ENCODE assay signal across 14 mouse cellular contexts in the genomic region with DNA sequence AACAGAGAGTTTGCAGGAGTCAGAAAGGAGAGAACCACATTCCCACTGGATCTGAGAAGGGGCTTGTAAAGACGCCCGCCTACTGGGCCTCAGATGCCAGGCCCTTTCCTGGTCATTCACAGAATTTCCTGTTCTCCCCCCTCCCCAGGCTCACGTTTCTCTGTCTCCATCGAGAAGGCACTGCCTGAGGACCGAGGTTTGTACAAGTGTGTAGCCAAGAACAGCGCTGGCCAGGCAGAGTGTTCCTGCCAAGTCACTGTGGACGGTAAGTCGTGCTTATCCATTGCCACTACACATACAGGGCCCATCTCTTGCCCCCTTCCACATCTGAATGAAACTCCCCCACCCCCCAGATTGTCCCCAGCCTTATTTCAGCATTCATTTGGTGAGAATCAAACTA.
DNase-seq lines count a peak whose midpoint lies in the region; ATAC-seq and TF ChIP-seq lines count a peak whose summit lies in the region.
"Had no signal": no experiment of that assay in that cellular context is flagged by ENCODE, and none has a peak within 500 bp of the region (broad histone marks: within the 10 kb centered on the region; RNA-seq: fewer than 3 reads in every experiment).

No protein-coding gene starts in this region.

- H3K4me2 ChIP-seq in kidney, embryonic 14.5 days (replicated peaks; ENCODE audit: low read depth, low read length): no peak overlapping the region
- no peak overlapping the region for H3K4me2 ChIP-seq in embryonic facial prominence, embryonic 12.5 days (replicated peaks)
- H3K4me2 ChIP-seq in intestine, embryonic 14.5 days (ENCODE audit: low read length): no peak overlapping the region
- no peak overlapping the region for H3K4me2 ChIP-seq in liver, postnatal 0 days (ENCODE audit: low read depth, low read length)
- H3K4me2 ChIP-seq: heart, embryonic 15.5 days had no signal

- no peak overlapping the region for H3K9ac ChIP-seq in kidney, embryonic 14.5 days (ENCODE audit: low read depth, low read length)
- H3K9ac ChIP-seq in embryonic facial prominence, embryonic 12.5 days: no peak overlapping the region
- H3K9ac ChIP-seq in intestine, embryonic 14.5 days (ENCODE audit: low read length): no peak overlapping the region
- H3K9ac ChIP-seq in liver, postnatal 0 days (replicated peaks): no peak overlapping the region
- H3K9ac ChIP-seq: heart, embryonic 15.5 days had no signal

- peak overlapping the region; percentile 24; the same call in 1 of the 2 replicates for H3K27ac ChIP-seq in kidney, embryonic 14.5 days (ENCODE audit: low read depth, low read length)
- H3K27ac ChIP-seq in embryonic facial prominence, embryonic 12.5 days: 0 out of 2 replicates have a peak overlapping the region, but pooled peaks have one; percentile 57
- peak overlapping the region; percentile 43; the same call in 1 of the 2 replicates for H3K27ac ChIP-seq in intestine, embryonic 14.5 days (ENCODE audit: low read depth)
- H3K27ac ChIP-seq in liver, postnatal 0 days (ENCODE audit: low read depth): no peak overlapping the region

- no peaks in the 10 kb centered on the region for H3K36me3 ChIP-seq in kidney, embryonic 14.5 days (ENCODE audit: control insufficient read depth, insufficient read depth, low read length)
- H3K36me3 ChIP-seq in embryonic facial prominence, embryonic 12.5 days: no peaks in the 10 kb centered on the region
- peaks cover 29% of the 10 kb centered on the region for H3K36me3 ChIP-seq in intestine, embryonic 14.5 days (ENCODE audit: control insufficient read depth, insufficient read depth, low read length)
- H3K36me3 ChIP-seq in liver, postnatal 0 days (replicated peaks; ENCODE audit: insufficient read depth, low read length): 0 out of 2 replicates have a peak, but pooled peaks cover 4% of the 10 kb centered on the region
- H3K36me3 ChIP-seq: heart, embryonic 15.5 days had no signal

- no peaks in the 10 kb centered on the region for H3K27me3 ChIP-seq in kidney, embryonic 14.5 days (ENCODE audit: control insufficient read depth, insufficient read depth, low read length)
- no peaks in the 10 kb centered on the region for H3K27me3 ChIP-seq in embryonic facial prominence, embryonic 12.5 days
- H3K27me3 ChIP-seq in intestine, embryonic 14.5 days (replicated peaks; ENCODE audit: control insufficient read depth, insufficient read depth, low read length): no peaks in the 10 kb centered on the region
- H3K27me3 ChIP-seq in liver, postnatal 0 days (ENCODE audit: insufficient read depth, low read length): no peaks in the 10 kb centered on the region

- peaks cover 32% of the 10 kb centered on the region for H3K4me1 ChIP-seq in kidney, embryonic 14.5 days (ENCODE audit: control insufficient read depth, insufficient read depth, low read length)
- peaks cover 36% of the 10 kb centered on the region for H3K4me1 ChIP-seq in embryonic facial prominence, embryonic 12.5 days
- H3K4me1 ChIP-seq in intestine, embryonic 14.5 days (replicated peaks; ENCODE audit: control insufficient read depth, insufficient read depth, low read length): peaks cover 46% of the 10 kb centered on the region
- H3K4me1 ChIP-seq in liver, postnatal 0 days (ENCODE audit: insufficient read depth): peaks cover 8% of the 10 kb centered on the region; the same call in 1 of the 2 replicates

- 63% methylated on average over 8 of the region's 8 CpGs for WGBS in kidney, embryonic 14.5 days
- 52% methylated on average over 8 of the region's 8 CpGs for WGBS in embryonic facial prominence, embryonic 12.5 days
- 78% methylated on average over 8 of the region's 8 CpGs for WGBS in intestine, embryonic 14.5 days
- WGBS in liver, postnatal 0 days (ENCODE audit: insufficient replicate concordance): 67% methylated on average over 8 of the region's 8 CpGs

- H3K4me3 ChIP-seq in kidney, embryonic 14.5 days (ENCODE audit: low read length): no peak overlapping the region
- H3K4me3 ChIP-seq in embryonic facial prominence, embryonic 12.5 days: no peak overlapping the region
- H3K4me3 ChIP-seq in intestine, embryonic 14.5 days (ENCODE audit: low read depth, low read length): no peak overlapping the region
- H3K4me3 ChIP-seq in liver, postnatal 0 days (ENCODE audit: low read depth, low read length): no peak overlapping the region
- H3K4me3 ChIP-seq: heart, embryonic 15.5 days had no signal

- TF ChIP-seq EP300 in liver, postnatal 0 days (IDR thresholded peaks at IDR 0.05; ENCODE audit: low read depth): no peak

- DNase-seq in kidney, postnatal 25 days: no peak
- no peak for DNase-seq in intestine, embryonic 14.5 days (ENCODE audit: low spot score)
- DNase-seq in lung, postnatal 10 days: peak; percentile 37
- DNase-seq in liver, postnatal 0 days: no peak
- DNase-seq: cerebellum, adult 8-10 months; gastrocnemius, postnatal 14 days; layer of hippocampus, adult 9-11 months; left cerebral cortex, postnatal 4 days; thymus, postnatal 25 days had no signal

- H3K9me3 ChIP-seq in kidney, embryonic 14.5 days (ENCODE audit: control insufficient read depth, low read length): no peaks in the 10 kb centered on the region
- H3K9me3 ChIP-seq in embryonic facial prominence, embryonic 12.5 days: no peaks in the 10 kb centered on the region
- no peaks in the 10 kb centered on the region for H3K9me3 ChIP-seq in intestine, embryonic 14.5 days (ENCODE audit: control insufficient read depth, low read length)
- no peaks in the 10 kb centered on the region for H3K9me3 ChIP-seq in liver, postnatal 0 days (ENCODE audit: low read length)
- H3K9me3 ChIP-seq: heart, embryonic 15.5 days had no signal

- TF ChIP-seq CTCF in liver, postnatal 0 days (IDR thresholded peaks at IDR 0.05; ENCODE audit: low read depth): no peak

- no peak for ATAC-seq in kidney, embryonic 14.5 days (ENCODE audit: low FRiP score, low TSS enrichment)
- no peak for ATAC-seq in embryonic facial prominence, embryonic 12.5 days (ENCODE audit: insufficient number of reproducible peaks, insufficient read depth, low FRiP score, low TSS enrichment)
- no peak for ATAC-seq in intestine, embryonic 14.5 days (replicated peaks; ENCODE audit: low FRiP score, low TSS enrichment, low read depth)
- no peak for ATAC-seq in erythroid progenitor cell, adult 5-6 weeks (replicated peaks; ENCODE audit: low FRiP score, poor library complexity, severe bottlenecking)
- ATAC-seq in liver, postnatal 0 days: no peak
- ATAC-seq: forebrain, embryonic 16.5 days had no signal
